Mouse (Mus musculus): Measurements from ENCODE around the gene Btbd10.
A peak's percentile ranks its signal among the peaks of the same experiment; 100 is the strongest.

The Btbd10 gene

DNA sequence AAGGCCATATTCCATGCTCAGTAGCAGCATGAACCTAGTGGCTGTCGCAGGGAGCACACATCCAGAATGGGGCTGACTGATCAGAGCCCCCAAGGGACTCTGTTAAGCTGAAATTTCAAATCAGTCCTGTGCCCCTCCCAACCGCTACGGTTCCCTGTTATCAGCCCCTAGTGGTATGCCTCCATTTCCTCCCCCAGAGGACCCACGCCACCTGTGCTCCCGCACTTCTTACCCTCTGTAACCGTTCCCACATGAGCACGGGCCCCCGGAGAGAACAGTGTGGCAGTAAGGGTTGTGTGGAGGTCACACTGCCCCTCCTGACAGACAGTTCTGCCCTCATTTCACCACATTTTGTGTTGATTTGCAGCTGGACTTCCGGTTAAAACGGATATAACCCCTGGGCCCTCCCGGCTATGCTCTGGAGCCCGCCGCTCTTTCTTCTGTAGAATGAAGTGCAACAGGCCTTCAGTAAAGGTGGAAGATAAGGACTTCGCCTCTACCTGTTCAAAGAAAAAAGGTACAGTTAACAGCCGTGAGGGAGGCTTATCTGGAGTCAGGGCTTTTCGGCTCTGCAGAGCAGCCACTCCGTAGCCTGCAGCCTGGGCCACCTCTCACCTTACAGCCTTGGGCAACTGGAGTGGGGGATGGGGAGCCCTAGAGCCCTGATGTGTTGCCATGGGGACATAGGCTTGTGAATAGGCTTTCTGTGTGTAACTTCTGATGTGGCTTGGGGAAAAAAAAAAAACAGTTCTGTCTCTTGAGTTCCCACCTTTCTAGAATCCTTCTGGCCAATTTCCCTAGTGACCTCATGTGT, 73.9 kb downstream of the Btbd10 start:
- peak; percentile 22 to 68 for DNase-seq (ENCODE audit: low spot score in 2 of 2)

DNA sequence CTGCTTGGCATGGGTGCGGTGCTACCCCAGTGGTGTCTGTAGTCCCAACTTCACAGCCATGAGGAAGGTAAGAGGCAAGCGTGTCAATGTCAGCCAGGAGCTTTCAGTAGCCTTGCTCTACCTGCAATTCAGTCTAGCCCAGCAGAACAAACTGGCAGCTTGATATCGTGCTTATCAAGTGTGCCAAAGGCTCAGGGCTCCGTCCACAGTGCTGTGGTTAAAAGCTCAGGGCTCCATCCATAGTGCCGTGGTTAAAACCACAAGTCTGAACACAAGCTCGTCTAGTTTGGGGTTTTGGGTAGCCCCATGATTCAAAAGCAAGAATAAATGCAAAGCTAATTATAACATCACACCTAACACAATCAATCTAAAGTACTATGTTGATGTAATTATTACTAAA, 74.6 kb downstream of the Btbd10 start:
- DNase-seq (ENCODE audit: low spot score in 2 of 2): no peak

DNA sequence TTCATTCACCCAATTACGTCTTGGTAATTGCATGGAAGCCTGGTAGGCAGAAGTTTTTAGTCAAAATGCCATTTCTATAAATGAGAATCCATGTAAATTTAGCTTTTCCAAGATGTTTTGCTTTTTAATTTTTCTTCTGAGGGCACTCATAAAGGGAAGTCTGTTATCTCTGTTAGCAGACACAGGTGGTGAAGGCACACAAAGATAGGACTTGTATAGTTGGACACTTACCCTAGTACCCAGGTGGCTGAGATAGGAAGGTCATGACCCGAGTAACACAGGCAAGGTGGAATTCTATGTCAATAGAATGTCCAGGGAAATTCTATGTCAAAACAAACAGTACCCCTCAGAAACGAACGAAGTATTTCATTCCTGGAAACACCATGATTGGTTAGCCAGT, 77.0 kb downstream of the Btbd10 start:
- no peak for DNase-seq (ENCODE audit: low spot score in 2 of 2)

DNA sequence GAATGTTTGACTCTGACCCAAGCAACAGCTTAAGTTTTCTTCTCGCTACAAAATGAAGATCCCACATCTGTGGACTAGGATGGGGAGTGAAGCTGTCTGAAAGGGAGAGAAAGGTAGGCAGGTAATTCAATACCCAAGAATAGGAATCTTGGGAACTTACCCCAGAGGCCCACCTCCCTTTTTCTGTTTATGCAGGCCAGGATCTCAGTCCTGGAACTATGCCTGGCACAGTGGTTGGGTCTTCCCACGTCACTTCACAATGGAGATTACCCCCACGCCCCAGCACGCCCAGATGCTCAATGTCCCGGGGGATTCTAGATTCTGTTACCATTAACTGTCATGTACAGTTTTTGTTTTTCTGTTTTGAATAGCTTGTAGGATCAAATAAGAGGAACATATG, 77.5 kb downstream of the Btbd10 start:
- DNase-seq (ENCODE audit: low spot score in 2 of 2): no peak

DNA sequence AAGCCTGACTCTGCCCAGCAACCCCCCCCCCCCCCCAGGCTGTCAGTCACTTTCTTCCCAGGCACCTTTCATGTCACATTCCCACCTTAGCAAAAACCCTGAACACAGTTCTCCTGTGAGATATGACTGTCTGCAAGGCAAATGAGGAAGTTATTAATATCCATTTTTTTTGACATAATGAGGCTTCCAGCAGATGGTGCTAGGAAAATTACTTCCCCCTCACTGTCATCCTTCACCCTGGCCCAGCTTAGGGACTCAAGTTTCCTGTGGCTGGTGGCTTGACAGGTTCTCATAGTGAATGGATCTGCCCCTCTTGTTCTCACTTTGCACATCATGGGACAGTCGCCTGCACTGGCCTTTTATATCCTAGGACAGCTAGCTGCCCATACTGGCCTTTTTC, 80.0 kb downstream of the Btbd10 start:
- no peak for DNase-seq (ENCODE audit: low spot score in 2 of 2)

DNA sequence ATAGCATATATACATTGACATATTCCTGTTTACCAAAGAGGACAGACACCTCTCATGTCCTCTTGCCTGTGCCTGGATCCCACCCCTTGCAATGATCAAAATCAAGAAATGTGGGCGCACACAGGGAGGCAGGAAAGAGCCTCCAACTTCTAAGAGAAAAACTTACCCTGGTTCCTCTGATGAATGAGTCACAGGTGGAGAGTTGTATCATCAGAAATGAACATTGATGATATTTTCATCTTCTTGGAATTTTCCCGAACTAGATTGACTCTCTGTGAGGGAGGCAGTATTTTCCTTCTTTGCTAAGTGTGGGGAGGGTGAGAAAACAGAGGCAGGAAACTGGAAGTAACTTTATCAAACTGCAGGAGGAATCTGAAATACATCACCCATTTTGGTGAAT, 83.8 kb downstream of the Btbd10 start:
- no peak for DNase-seq (ENCODE audit: low spot score in 2 of 2)

DNA sequence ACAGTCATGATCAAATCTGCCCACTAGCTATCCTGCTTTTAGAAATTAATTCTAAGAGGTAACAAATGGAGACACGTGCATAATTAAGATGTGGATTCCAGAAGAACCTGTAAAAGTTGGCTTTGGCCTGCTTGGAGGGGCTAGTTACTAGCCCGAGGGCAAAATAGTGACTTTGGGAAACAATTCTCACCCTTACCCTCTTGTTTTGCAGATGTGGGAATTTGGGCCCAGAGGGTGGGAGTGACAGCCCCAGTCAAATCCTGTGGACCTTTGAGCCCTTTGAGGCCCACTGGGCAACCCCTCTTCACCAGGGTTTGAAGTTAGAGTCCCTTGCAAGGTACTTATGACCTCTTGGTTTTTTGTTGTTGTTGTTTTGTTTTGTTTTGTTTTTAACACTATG, 89.9 kb downstream of the Btbd10 start:
- DNase-seq (ENCODE audit: low spot score in 2 of 2): no peak

DNA sequence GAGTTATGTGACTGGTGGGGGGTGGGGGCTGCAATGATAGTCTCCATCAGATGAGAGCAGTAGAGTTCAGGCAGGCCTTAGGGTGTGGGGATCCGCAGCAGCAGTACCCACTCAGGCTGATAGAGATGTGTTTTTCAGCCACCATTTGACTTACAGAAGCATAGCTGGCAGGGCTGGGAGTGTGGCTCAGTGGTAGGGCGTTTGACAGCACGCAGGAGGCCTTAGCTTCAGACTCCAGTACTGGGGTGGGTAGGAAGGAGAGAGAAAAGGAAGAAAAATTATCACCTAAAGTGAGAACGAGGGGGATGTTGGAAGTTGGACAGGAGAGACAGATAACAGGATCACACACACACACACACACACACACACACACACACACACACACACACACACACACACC, 90.7 kb downstream of the Btbd10 start:
- no peak for DNase-seq (ENCODE audit: low spot score in 2 of 2)

DNA sequence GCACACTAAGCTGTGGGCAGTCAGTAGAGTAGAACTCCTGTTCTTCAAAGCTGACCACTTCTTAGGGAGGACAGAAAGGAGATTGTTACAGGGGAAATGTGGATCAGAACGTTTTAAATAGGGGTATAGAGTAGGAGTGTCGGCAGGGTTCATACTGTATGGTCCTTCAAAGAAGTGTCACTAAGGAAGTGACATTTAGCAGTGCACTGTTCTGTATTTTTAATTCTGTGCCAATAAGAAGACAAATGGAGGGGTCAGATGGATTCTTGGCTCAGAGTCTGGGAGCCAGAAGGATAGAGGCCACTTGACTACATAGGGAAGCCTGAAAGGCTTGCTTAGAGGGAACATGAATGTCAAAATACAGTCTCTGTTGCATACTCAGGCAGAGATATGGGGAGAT, 91.9 kb downstream of the Btbd10 start:
- DNase-seq (ENCODE audit: low spot score in 2 of 2): no peak

DNA sequence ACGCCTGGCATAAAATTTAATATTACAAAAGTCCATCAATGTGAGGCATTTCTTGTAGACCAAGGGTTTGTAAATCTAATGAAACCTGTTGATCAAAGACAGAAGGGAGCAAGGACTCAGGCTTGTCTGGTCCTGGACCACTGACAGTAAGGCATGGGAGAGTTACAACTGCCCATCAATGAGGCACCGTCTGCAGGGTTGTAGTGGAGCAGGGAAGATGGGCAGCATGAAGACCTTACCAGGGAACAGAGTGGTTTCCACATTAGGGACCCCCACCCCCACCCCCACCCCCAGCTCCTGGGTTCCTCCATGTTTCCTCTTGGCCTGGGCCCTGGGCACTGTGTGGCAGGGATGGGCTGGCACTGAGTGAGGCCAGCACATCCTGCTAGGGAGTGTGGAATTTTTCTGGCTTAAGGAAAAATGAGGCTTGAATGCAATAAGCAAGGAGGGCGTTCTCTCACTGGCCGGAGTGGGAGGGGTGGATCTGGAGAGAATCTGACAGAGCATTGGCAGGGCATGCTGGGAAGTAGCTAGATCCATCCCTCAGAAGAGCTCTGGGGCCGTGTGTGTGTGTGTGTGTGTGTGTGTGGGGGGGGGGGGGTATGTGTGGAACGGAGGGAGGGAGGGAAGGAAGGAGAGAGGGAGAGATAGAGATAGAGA, 96.7 kb downstream of the Btbd10 start:
- DNase-seq (ENCODE audit: low spot score in 2 of 2): no peak

DNA sequence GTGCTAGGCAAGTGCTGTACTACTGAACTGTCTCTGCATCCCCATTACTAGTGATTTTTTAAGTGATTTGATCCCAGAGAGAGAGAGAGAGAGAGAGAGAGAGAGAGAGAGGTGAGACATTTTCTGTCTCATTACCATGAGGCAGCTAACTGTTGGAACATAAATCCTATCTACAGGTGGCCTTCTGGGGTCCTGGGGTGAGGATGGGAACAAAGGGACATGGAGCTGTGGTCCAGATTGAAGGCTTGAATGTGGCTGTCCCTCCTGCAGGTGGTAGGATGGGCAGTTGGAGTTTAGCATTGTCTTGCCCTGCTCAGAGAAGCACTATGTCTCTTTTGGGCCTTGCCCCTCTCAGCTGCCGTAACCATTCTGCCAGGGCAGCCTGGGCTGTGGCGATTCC, 98.2 kb downstream of the Btbd10 start:
- DNase-seq (ENCODE audit: low spot score in 2 of 2): no peak

DNA sequence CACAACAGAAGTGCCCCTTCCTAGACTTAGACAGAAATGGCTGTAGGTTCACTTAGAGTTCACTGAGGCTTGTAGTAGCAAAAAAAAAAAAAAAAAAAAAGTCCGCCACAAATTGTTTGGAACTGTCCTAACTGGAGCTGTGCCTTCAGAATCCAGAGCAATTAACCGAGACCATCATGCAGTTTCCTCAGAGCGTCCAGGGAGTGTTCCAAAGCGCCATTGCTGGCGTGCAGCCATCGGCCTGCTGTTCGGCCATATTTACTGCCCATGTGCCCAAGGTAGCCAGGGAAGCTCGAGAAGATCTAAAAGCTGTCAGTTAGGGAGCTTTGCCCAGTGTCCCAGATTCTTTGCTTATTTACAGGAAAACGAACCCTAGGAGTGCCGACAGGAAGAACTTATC, 98.6 kb downstream of the Btbd10 start:
- no peak for DNase-seq (ENCODE audit: low spot score in 2 of 2)

DNA sequence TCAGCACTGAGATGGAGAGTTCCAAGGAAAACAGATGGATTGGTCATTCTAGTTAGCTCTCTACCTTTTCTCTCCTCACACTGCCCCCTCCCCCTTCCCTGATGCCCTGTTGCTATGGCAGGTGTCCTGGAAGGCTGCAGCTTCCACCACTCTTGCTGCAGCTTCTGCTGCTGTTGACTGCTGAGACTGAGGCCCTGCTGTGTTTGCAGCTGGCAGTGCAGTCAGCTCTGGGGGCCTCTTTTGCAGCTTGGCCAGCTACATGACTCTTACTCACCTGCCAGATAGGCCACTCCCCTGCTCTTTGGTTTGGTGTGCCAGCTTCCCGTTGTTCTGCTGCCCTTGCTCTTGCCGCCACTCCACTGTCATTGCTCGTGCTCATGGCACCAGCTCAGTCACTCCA, 99.3 kb downstream of the Btbd10 start:
- no peak for DNase-seq (ENCODE audit: low spot score in 2 of 2)

DNA sequence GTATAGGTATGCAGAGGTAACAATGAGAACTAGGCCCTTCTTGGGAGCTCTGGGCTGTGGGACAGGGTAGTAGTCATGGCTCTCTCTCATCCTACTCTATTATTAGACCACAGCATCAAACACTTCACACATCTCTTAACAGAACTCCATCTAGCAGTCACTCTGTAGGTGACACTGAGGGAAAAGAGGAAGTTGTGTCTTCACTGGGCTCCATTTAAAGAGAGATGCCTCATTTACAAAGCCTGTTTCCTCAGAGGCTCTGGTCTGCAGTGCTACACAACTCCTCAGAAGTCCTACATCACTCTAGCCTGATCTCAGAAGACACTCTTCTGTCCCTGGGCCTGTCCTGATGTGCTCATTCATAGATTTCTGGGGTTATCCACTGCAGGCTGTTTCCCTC, 100.1 kb downstream of the Btbd10 start:
- DNase-seq (ENCODE audit: low spot score in 2 of 2): no peak

DNA sequence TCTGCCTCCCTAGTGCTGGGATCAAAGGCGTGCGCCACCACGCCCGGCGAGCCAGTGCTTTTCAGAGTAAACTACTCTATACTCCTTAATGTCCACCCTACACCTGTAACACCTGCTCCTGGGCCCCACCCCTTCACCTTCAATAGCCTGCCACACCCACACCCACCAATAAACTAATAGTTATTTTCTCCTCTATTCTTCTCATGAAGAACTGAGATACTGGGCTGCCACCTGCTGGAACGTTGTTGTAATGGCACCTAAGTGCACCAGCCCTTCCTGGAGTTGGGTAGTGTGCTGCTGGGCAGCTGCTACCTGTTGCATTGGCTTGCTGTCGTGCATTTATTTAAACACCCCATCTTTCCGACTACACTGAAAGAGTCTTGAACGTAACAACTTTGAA, 100.9 kb downstream of the Btbd10 start:
- peak; percentile 50 to 78 for DNase-seq (ENCODE audit: low spot score in 2 of 2)

All from spleen, postnatal 4 days (tissue).